ENCODE assay signal across 9 mouse cellular contexts in the genomic region with DNA sequence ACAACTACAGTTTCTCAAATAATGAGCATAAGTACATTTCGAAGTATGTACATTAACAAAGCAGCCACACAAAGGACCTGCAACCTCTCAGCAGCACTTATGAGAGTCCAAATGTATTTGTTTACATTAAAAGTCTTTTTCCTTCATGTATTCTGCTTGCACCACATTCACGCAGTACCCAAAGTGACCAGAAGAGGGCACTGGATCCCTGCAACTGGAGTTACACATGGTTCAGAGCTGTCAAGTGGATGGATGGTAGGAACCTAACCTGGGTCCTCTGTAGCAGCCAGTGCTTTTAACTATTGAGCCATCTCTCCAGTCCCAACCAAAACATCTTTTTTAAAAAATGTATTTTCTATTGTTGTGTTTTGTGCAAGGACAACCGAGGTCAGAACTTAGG. TPM values are rescaled to one million over a fixed set of nuclear protein-coding genes. Genes with fewer than 3 reads are reported as not detected.
DNase-seq lines count a peak whose midpoint lies in the region; ATAC-seq and TF ChIP-seq lines count a peak whose summit lies in the region.
"Had no signal": no experiment of that assay in that cellular context is flagged by ENCODE, and none has a peak within 500 bp of the region (broad histone marks: within the 10 kb centered on the region; RNA-seq: fewer than 3 reads in every experiment).

No protein-coding gene starts in this region.

- H3K36me3 ChIP-seq in intestine, embryonic 14.5 days (ENCODE audit: control insufficient read depth, insufficient read depth, low read length): peaks cover 91% of the 10 kb centered on the region
- peaks cover 43% of the 10 kb centered on the region for H3K36me3 ChIP-seq in intestine, embryonic 16.5 days (ENCODE audit: control insufficient read depth, insufficient read depth, low read length)
- peaks cover 37% of the 10 kb centered on the region; the same call in 1 of the 2 replicates for H3K36me3 ChIP-seq in ES-E14 (ENCODE audit: control insufficient read depth, insufficient read depth, low read length, poor library complexity, severe bottlenecking)
- H3K36me3 ChIP-seq in limb, embryonic 10.5 days: peaks cover 99% of the 10 kb centered on the region
- H3K36me3 ChIP-seq in neural tube, embryonic 11.5 days (ENCODE audit: control insufficient read depth, insufficient read depth, low read length): peaks cover 31% of the 10 kb centered on the region

- no peak overlapping the region for H3K4me2 ChIP-seq in intestine, embryonic 14.5 days (ENCODE audit: low read length)
- no peak overlapping the region for H3K4me2 ChIP-seq in intestine, embryonic 16.5 days (ENCODE audit: low read depth, low read length)
- no peak overlapping the region for H3K4me2 ChIP-seq in neural tube, embryonic 11.5 days (ENCODE audit: low read depth)
- H3K4me2 ChIP-seq: lung, embryonic 15.5 days had no signal

- no peak overlapping the region for H3K4me3 ChIP-seq in intestine, embryonic 14.5 days (ENCODE audit: low read depth, low read length)
- H3K4me3 ChIP-seq in intestine, embryonic 16.5 days (ENCODE audit: low read length): no peak overlapping the region
- H3K4me3 ChIP-seq in ES-E14 (ENCODE audit: insufficient read depth in 1 of 2, low read depth in 1 of 2, low read length in 2 of 2, poor library complexity in 1 of 2, severe bottlenecking in 1 of 2): no peak overlapping the region
- no peak overlapping the region for H3K4me3 ChIP-seq in gastrocnemius, adult 2 months
- no peak overlapping the region for H3K4me3 ChIP-seq in limb, embryonic 10.5 days
- H3K4me3 ChIP-seq in neural tube, embryonic 11.5 days (ENCODE audit: low read depth, low read length): no peak overlapping the region
- H3K4me3 ChIP-seq: lung, embryonic 15.5 days had no signal

- no peak for ATAC-seq in intestine, embryonic 14.5 days (replicated peaks; ENCODE audit: low FRiP score, low TSS enrichment, low read depth)
- ATAC-seq in intestine, embryonic 16.5 days: no peak
- no peak for ATAC-seq in neural tube, embryonic 11.5 days (ENCODE audit: insufficient read depth, low FRiP score, low TSS enrichment)

- H3K27ac ChIP-seq in intestine, embryonic 14.5 days (ENCODE audit: low read depth): no peak overlapping the region
- H3K27ac ChIP-seq in intestine, embryonic 16.5 days (ENCODE audit: low read length): no peak overlapping the region
- H3K27ac ChIP-seq in ES-E14 (ENCODE audit: insufficient read depth, low read depth, low read length, poor library complexity, severe bottlenecking): no peak overlapping the region
- no peak overlapping the region for H3K27ac ChIP-seq in gastrocnemius, adult 2 months
- no peak overlapping the region for H3K27ac ChIP-seq in limb, embryonic 10.5 days
- no peak overlapping the region for H3K27ac ChIP-seq in neural tube, embryonic 11.5 days (ENCODE audit: low read depth, low read length)
- H3K27ac ChIP-seq: lung, embryonic 15.5 days had no signal

- TF ChIP-seq CTCF in gastrocnemius, adult 2 months (IDR thresholded peaks at IDR 0.05): peak; percentile 87

- DNase-seq in intestine, embryonic 14.5 days (ENCODE audit: low spot score): peak; percentile 91
- DNase-seq in ES-E14 (ENCODE audit: low read depth, low spot score): peak; percentile 48
- peak; percentile 61 for DNase-seq in c-Kit-negative CD71-positive TER-119-positive erythroid progenitor cells, embryonic 14.5 days (ENCODE audit: low read depth, low spot score)
- peak; percentile 64 for DNase-seq in gastrocnemius, adult 2 months
- peak; percentile 81 for DNase-seq in limb, embryonic 10.5 days (ENCODE audit: low spot score)
- DNase-seq in neural tube, embryonic 11.5 days (ENCODE audit: low spot score): peak; percentile 65
- DNase-seq in thymus, postnatal 10 days (ENCODE audit: low spot score in 2 of 2): peak; percentile 38 to 77

- H3K9me3 ChIP-seq in intestine, embryonic 14.5 days (ENCODE audit: control insufficient read depth, low read length): no peaks in the 10 kb centered on the region
- no peaks in the 10 kb centered on the region; the same call in 1 of the 2 replicates for H3K9me3 ChIP-seq in intestine, embryonic 16.5 days (ENCODE audit: control insufficient read depth, low read length)
- H3K9me3 ChIP-seq in ES-E14 (ENCODE audit: control insufficient read depth, insufficient read depth, low read depth, low read length): no peaks in the 10 kb centered on the region
- no peaks in the 10 kb centered on the region for H3K9me3 ChIP-seq in limb, embryonic 10.5 days (replicated peaks)
- H3K9me3 ChIP-seq in neural tube, embryonic 11.5 days (ENCODE audit: control insufficient read depth, low read length): no peaks in the 10 kb centered on the region
- H3K9me3 ChIP-seq: lung, embryonic 15.5 days had no signal

- intact Hi-C loops in gastrocnemius, adult 2 months (cut with DNase I): loop anchor here (1.0 kb wide), 1 partner anchor 58 kb away; no protein-coding TSS in a partner anchor

- H3K27me3 ChIP-seq in intestine, embryonic 14.5 days (replicated peaks; ENCODE audit: control insufficient read depth, insufficient read depth, low read length): no peaks in the 10 kb centered on the region
- H3K27me3 ChIP-seq in intestine, embryonic 16.5 days (replicated peaks; ENCODE audit: control insufficient read depth, insufficient read depth, low read length): no peaks in the 10 kb centered on the region
- H3K27me3 ChIP-seq in limb, embryonic 10.5 days (ENCODE audit: low read depth, poor library complexity, severe bottlenecking): no peaks in the 10 kb centered on the region
- no peaks in the 10 kb centered on the region for H3K27me3 ChIP-seq in neural tube, embryonic 11.5 days (ENCODE audit: control insufficient read depth, insufficient read depth, low read length)
- H3K27me3 ChIP-seq: lung, embryonic 15.5 days had no signal

- WGBS in intestine, embryonic 14.5 days: 70% methylated on average over 3 of the region's 3 CpGs
- 73% methylated on average over 3 of the region's 3 CpGs for WGBS in intestine, embryonic 16.5 days
- WGBS in limb, embryonic 10.5 days: 62% methylated on average over 3 of the region's 3 CpGs
- 62% methylated on average over 3 of the region's 3 CpGs for WGBS in neural tube, embryonic 11.5 days

- H3K9ac ChIP-seq in intestine, embryonic 14.5 days (ENCODE audit: low read length): no peak overlapping the region
- H3K9ac ChIP-seq in intestine, embryonic 16.5 days (ENCODE audit: low read depth, low read length): no peak overlapping the region
- no peak overlapping the region for H3K9ac ChIP-seq in ES-E14 (ENCODE audit: insufficient read depth, low read depth, low read length, poor library complexity, severe bottlenecking)
- no peak overlapping the region for H3K9ac ChIP-seq in neural tube, embryonic 11.5 days (ENCODE audit: low read length)
- H3K9ac ChIP-seq: lung, embryonic 15.5 days had no signal

- H3K4me1 ChIP-seq in intestine, embryonic 14.5 days (replicated peaks; ENCODE audit: control insufficient read depth, insufficient read depth, low read length): no peaks in the 10 kb centered on the region
- no peaks in the 10 kb centered on the region for H3K4me1 ChIP-seq in intestine, embryonic 16.5 days (ENCODE audit: control insufficient read depth, insufficient read depth, low read length)
- H3K4me1 ChIP-seq in ES-E14 (ENCODE audit: control insufficient read depth in 2 of 2, insufficient read depth in 2 of 2, low read length in 2 of 2, poor library complexity in 1 of 2): no peaks in the 10 kb centered on the region
- H3K4me1 ChIP-seq in limb, embryonic 10.5 days: no peaks in the 10 kb centered on the region
- no peaks in the 10 kb centered on the region for H3K4me1 ChIP-seq in neural tube, embryonic 11.5 days (ENCODE audit: control insufficient read depth, insufficient read depth, low read length)
- H3K4me1 ChIP-seq: lung, embryonic 15.5 days had no signal

- in situ Hi-C loops in ES-E14 (cut with MboI; ENCODE audit: low sequenced_read_pairs in 2 of 2, unreplicated experiment in 2 of 2): no loop called here

TF ChIP-seq in ES-E14, 5 proteins besides CTCF, POLR2A, EP300 and RAD21:
- TF ChIP-seq HCFC1 (IDR thresholded peaks at IDR 0.05; ENCODE audit: borderline replicate concordance, insufficient read depth, low read length) (no peak), ZNF384 (IDR thresholded peaks at IDR 0.05; ENCODE audit: low read depth, low read length) (no peak), ZC3H11A (IDR thresholded peaks at IDR 0.05; ENCODE audit: borderline replicate concordance, low read depth, low read length) (peak; percentile 35; the same call in 1 of the 2 replicates)

RNA-seq across cellular contexts. Expression of a gene that starts 35.2 kb away (rescaled TPM):
- polyA plus RNA-seq in intestine, embryonic 14.5 days (2014; fragmentation: Nextera tagmentation; extraction: Ambion mirVana): 21.3 and 23.8 TPM in 2 replicates
- polyA plus RNA-seq in intestine, embryonic 16.5 days (2015; fragmentation: Nextera tagmentation; extraction: Ambion mirVana): 9.1 and 10.1 TPM in 2 replicates
- 30.8 and 33.6 TPM in 2 replicates for total RNA-seq in ES-E14 (2012; rRNA removed)
- total RNA-seq in gastrocnemius, adult 2 months (2021): 10 to 100 TPM; 65.4 to 73.5 TPM
- polyA plus RNA-seq in limb, embryonic 10.5 days (2016; fragmentation: Nextera tagmentation; extraction: Ambion mirVana): 18.5 and 18.8 TPM in 2 replicates
- polyA plus RNA-seq in neural tube, embryonic 11.5 days (2014; fragmentation: Nextera tagmentation; extraction: Ambion mirVana): 20.8 and 21.3 TPM in 2 replicates
